Mouse (Mus musculus) heart, adult 2 months (tissue): ENCODE measurements around the gene Hdgf.

Experiments used
- CTCF ChIP-seq: fragments of 200-600 bp; IDR thresholded peaks from 2 replicates; pipeline ENCODE4 v1.8.1; 2022; ENCODE audit warnings: antibody characterized with exemption, mild to moderate bottlenecking, moderate library complexity
- POLR2A ChIP-seq: fragments of 200-500 bp; IDR thresholded peaks from 2 replicates; pipeline ENCODE4 v1.6.1; 2011; ENCODE audit warnings: mild to moderate bottlenecking, low read depth, low read length, control low read depth; ENCODE audit not compliant: insufficient read depth

DNA sequence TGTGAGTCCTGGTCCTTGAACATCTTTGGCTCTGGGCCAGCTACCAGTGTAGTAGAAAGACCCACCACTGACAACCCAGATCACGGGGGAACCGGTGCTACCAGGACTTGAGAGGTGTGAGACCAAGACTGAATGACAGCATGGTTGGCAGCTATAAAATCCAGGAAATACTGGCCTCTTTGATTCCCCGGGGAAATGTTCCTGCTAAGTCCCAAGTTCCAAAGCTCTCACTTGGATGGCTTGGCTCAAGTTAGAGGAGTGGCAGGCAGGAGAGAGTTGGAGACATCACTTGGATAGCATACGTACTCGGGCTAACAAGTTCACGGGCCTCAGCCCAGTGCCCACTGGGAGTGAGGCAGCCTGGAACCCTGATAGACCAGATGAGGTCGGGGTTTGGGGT is 37.5 kb downstream of the Hdgf start:
- TF ChIP-seq CTCF (no peak), POLR2A (no peak)
